Mouse (Mus musculus) brain, embryonic 18.5 days (tissue): ENCODE measurements around the gene Mri1.

Experiments
- DNase-seq: peaks from one replicate; pipeline ENCODE4 v3.0.0-alpha.2; 2012; ENCODE audit warnings: low read depth, low spot score

Mri1 gene

GRCm38 (mm10) chr8:84202938-84203917, 53.9 kb downstream of the Mri1 start:
- DNase-seq = no peak

GRCm38 (mm10) chr8:84202466-84202865, 54.7 kb downstream of the Mri1 start:
- no peak for DNase-seq

GRCm38 (mm10) chr8:84201545-84202245, 55.4 kb downstream of the Mri1 start:
- no peak for DNase-seq

GRCm38 (mm10) chr8:84200652-84201544, 56.2 kb downstream of the Mri1 start:
- no peak for DNase-seq

- no peak for DNase-seq
Measured at GRCm38 (mm10) chr8:84200126-84200555, 57.0 kb downstream of the Mri1 start.
